ENCODE assay signal across 17 mouse cellular contexts in genomic region chr6:112026261-112027205, GRCm38 (mm10).
DNase-seq lines count a peak whose midpoint lies in the region; ATAC-seq and TF ChIP-seq lines count a peak whose summit lies in the region.
"Had no signal": no experiment of that assay in that cellular context is flagged by ENCODE, and none has a peak within 500 bp of the region (broad histone marks: within the 10 kb centered on the region; RNA-seq: fewer than 3 reads in every experiment).

No protein-coding gene starts in this region.

- WGBS in forebrain, embryonic 13.5 days, result 45% methylated on average over 1 of the region's 1 CpGs
- 79% methylated on average over 1 of the region's 1 CpGs for WGBS in forebrain, embryonic 11.5 days
- 64% methylated on average over 1 of the region's 1 CpGs for WGBS in stomach, postnatal 0 days

- TF ChIP-seq EP300 in stomach, postnatal 0 days (optimal IDR thresholded peaks at IDR 0.05), result no peak

- TF ChIP-seq CTCF in layer of hippocampus, adult 2 months (conservative IDR thresholded peaks at IDR 0.05), result peak; percentile 86
- peak; percentile 63 for TF ChIP-seq CTCF in stomach, postnatal 0 days (IDR thresholded peaks at IDR 0.05; ENCODE audit: low read depth)

- H3K4me2 ChIP-seq in forebrain, embryonic 13.5 days, result no peak overlapping the region
- H3K4me2 ChIP-seq in forebrain, embryonic 11.5 days (ENCODE audit: low read depth, low read length, severe bottlenecking), result no peak overlapping the region
- no peak overlapping the region for H3K4me2 ChIP-seq in stomach, postnatal 0 days (replicated peaks; ENCODE audit: low read depth)
- H3K4me2 ChIP-seq: embryonic facial prominence, embryonic 13.5 days; heart, embryonic 13.5 days; midbrain, embryonic 13.5 days had no signal

- H3K9me3 ChIP-seq in forebrain, embryonic 13.5 days (replicated peaks), result no peaks in the 10 kb centered on the region
- no peaks in the 10 kb centered on the region for H3K9me3 ChIP-seq in forebrain, embryonic 11.5 days (ENCODE audit: control insufficient read depth, low read length)
- no peaks in the 10 kb centered on the region for H3K9me3 ChIP-seq in stomach, postnatal 0 days (ENCODE audit: control insufficient read depth, low read length)
- H3K9me3 ChIP-seq: embryonic facial prominence, embryonic 13.5 days; heart, embryonic 13.5 days; midbrain, embryonic 13.5 days had no signal

- no peaks in the 10 kb centered on the region for H3K36me3 ChIP-seq in forebrain, embryonic 13.5 days (ENCODE audit: poor library complexity, severe bottlenecking)
- H3K36me3 ChIP-seq in forebrain, embryonic 11.5 days (ENCODE audit: control insufficient read depth, insufficient read depth, low read length), result no peaks in the 10 kb centered on the region
- no peaks in the 10 kb centered on the region for H3K36me3 ChIP-seq in stomach, postnatal 0 days (ENCODE audit: control insufficient read depth, insufficient read depth, low read length)
- H3K36me3 ChIP-seq: embryonic facial prominence, embryonic 13.5 days; heart, embryonic 13.5 days; midbrain, embryonic 13.5 days had no signal

- intact Hi-C loops in gastrocnemius, postnatal 14 days (cut with DNase I; ENCODE audit: low total_unique reads), result no loop called here

- ATAC-seq in forebrain, embryonic 13.5 days, result peak; percentile 66
- no peak for ATAC-seq in forebrain, embryonic 11.5 days (replicated peaks; ENCODE audit: low FRiP score)
- ATAC-seq in stomach, postnatal 0 days (ENCODE audit: low FRiP score, low TSS enrichment), result no peak
- ATAC-seq: intestine, embryonic 16.5 days; midbrain, embryonic 13.5 days had no signal

- H3K4me1 ChIP-seq in forebrain, embryonic 13.5 days, result no peaks in the 10 kb centered on the region
- H3K4me1 ChIP-seq in forebrain, embryonic 11.5 days (replicated peaks; ENCODE audit: control insufficient read depth, insufficient read depth, low read length), result no peaks in the 10 kb centered on the region
- H3K4me1 ChIP-seq in stomach, postnatal 0 days (replicated peaks; ENCODE audit: control insufficient read depth, insufficient read depth), result no peaks in the 10 kb centered on the region
- H3K4me1 ChIP-seq: embryonic facial prominence, embryonic 13.5 days; heart, embryonic 13.5 days; midbrain, embryonic 13.5 days had no signal

- no peaks in the 10 kb centered on the region for H3K27me3 ChIP-seq in forebrain, embryonic 13.5 days
- H3K27me3 ChIP-seq in forebrain, embryonic 11.5 days (ENCODE audit: control insufficient read depth, insufficient read depth, low read length), result no peaks in the 10 kb centered on the region
- H3K27me3 ChIP-seq in stomach, postnatal 0 days (ENCODE audit: control insufficient read depth, insufficient read depth, low read length), result no peaks in the 10 kb centered on the region
- H3K27me3 ChIP-seq: embryonic facial prominence, embryonic 13.5 days; heart, embryonic 13.5 days; midbrain, embryonic 13.5 days had no signal

- DNase-seq in forebrain, embryonic 11.5 days (ENCODE audit: low spot score), result no peak
- peak in 1 of 2 experiments; percentile 7 for DNase-seq in layer of hippocampus, adult 2 months (ENCODE audit: low spot score in 2 of 2)
- DNase-seq in layer of hippocampus, adult 9-11 months, result no peak
- DNase-seq in right cerebral cortex, adult 18-20 months, result peak; percentile 7
- no peak for DNase-seq in right cerebral cortex, postnatal 4 days
- DNase-seq in stomach, postnatal 0 days (ENCODE audit: low spot score), result no peak
- no peak for DNase-seq in gastrocnemius, postnatal 14 days
- DNase-seq: cerebellum, adult 11-12 months; kidney, postnatal 25 days; liver; right cerebral cortex, postnatal 25 days; thymus, postnatal 4 days had no signal

- H3K4me3 ChIP-seq in forebrain, embryonic 13.5 days, result no peak overlapping the region
- no peak overlapping the region for H3K4me3 ChIP-seq in forebrain, embryonic 11.5 days (ENCODE audit: low read depth, low read length)
- H3K4me3 ChIP-seq in layer of hippocampus, adult 2 months, result no peak overlapping the region
- no peak overlapping the region for H3K4me3 ChIP-seq in stomach, postnatal 0 days (ENCODE audit: low read depth, low read length)
- H3K4me3 ChIP-seq: embryonic facial prominence, embryonic 13.5 days; heart, embryonic 13.5 days; midbrain, embryonic 13.5 days had no signal

- no peak overlapping the region for H3K27ac ChIP-seq in forebrain, embryonic 13.5 days
- no peak overlapping the region for H3K27ac ChIP-seq in forebrain, embryonic 11.5 days (ENCODE audit: low read depth, low read length)
- H3K27ac ChIP-seq in layer of hippocampus, adult 2 months, result peak overlapping the region; percentile 66; the same call in 1 of the 2 replicates
- no peak overlapping the region for H3K27ac ChIP-seq in stomach, postnatal 0 days (replicated peaks)
- H3K27ac ChIP-seq: embryonic facial prominence, embryonic 13.5 days; heart, embryonic 13.5 days; midbrain, embryonic 13.5 days had no signal

- H3K9ac ChIP-seq in forebrain, embryonic 13.5 days, result no peak overlapping the region
- H3K9ac ChIP-seq in forebrain, embryonic 11.5 days (ENCODE audit: low read length), result no peak overlapping the region
- no peak overlapping the region for H3K9ac ChIP-seq in stomach, postnatal 0 days (ENCODE audit: low read length)
- H3K9ac ChIP-seq: embryonic facial prominence, embryonic 13.5 days; heart, embryonic 13.5 days; midbrain, embryonic 13.5 days had no signal
